Comparison of ENCODE assay signal across 7 mouse cellular contexts in genomic region chr12:73907079-73907672, GRCm38 (mm10). TPM values are rescaled to one million over a fixed set of nuclear protein-coding genes. Genes with fewer than 3 reads are reported as not detected.
A peak's percentile ranks its signal among the peaks of the same experiment; 100 is the strongest.
DNase-seq lines count a peak whose midpoint lies in the region; ATAC-seq and TF ChIP-seq lines count a peak whose summit lies in the region.

No protein-coding gene starts in this region.

- no peaks in the 10 kb centered on the region for H3K27me3 ChIP-seq in lung, postnatal 0 days (replicated peaks; ENCODE audit: insufficient read depth, low read length)
- H3K27me3 ChIP-seq in erythroblast, embryonic 14.5 days (ENCODE audit: control insufficient read depth), result 0 out of 2 replicates have a peak, but pooled peaks cover 5% of the 10 kb centered on the region
- H3K27me3 ChIP-seq in limb, embryonic 15.5 days, result no peaks in the 10 kb centered on the region
- H3K27me3 ChIP-seq in stomach, embryonic 15.5 days (replicated peaks), result no peaks in the 10 kb centered on the region

- H3K4me2 ChIP-seq in lung, postnatal 0 days (replicated peaks; ENCODE audit: low read depth, low read length), result peak overlapping the region; percentile 75
- peak overlapping the region; percentile 50 for H3K4me2 ChIP-seq in limb, embryonic 15.5 days
- peak overlapping the region; percentile 69 for H3K4me2 ChIP-seq in stomach, embryonic 15.5 days

- WGBS in lung, postnatal 0 days, result under 1% methylated on average over 18 of the region's 18 CpGs
- WGBS in limb, embryonic 15.5 days, result under 1% methylated on average over 18 of the region's 18 CpGs
- 2% methylated on average over 18 of the region's 18 CpGs for WGBS in stomach, embryonic 15.5 days

- TF ChIP-seq EP300 in lung, postnatal 0 days (IDR thresholded peaks at IDR 0.05), result no peak

- ATAC-seq in lung, postnatal 0 days, result peak; percentile 82
- no peak for ATAC-seq in limb, embryonic 15.5 days (ENCODE audit: insufficient number of reproducible peaks, low FRiP score, low TSS enrichment, low read depth)
- no peak for ATAC-seq in stomach, embryonic 15.5 days (ENCODE audit: insufficient read depth, low FRiP score, low read depth)

- peaks cover 7% of the 10 kb centered on the region; the same call in 1 of the 2 replicates for H3K4me1 ChIP-seq in lung, postnatal 0 days (ENCODE audit: insufficient read depth, low read depth, low read length)
- peaks cover 21% of the 10 kb centered on the region for H3K4me1 ChIP-seq in erythroblast, embryonic 14.5 days (ENCODE audit: control insufficient read depth)
- H3K4me1 ChIP-seq in limb, embryonic 15.5 days, result peaks cover 8% of the 10 kb centered on the region
- no peaks in the 10 kb centered on the region for H3K4me1 ChIP-seq in stomach, embryonic 15.5 days

- TF ChIP-seq CTCF in lung, postnatal 0 days (IDR thresholded peaks at IDR 0.05), result no peak

- DNase-seq in lung, postnatal 0 days (ENCODE audit: low spot score), result peak; percentile 69
- no peak for DNase-seq in lung, postnatal 14 days
- DNase-seq in cerebellum, postnatal 10 days, result no peak
- DNase-seq in kidney, postnatal 36 days, result no peak

- H3K27ac ChIP-seq in lung, postnatal 0 days (ENCODE audit: low read length), result peak overlapping the region; percentile 99
- H3K27ac ChIP-seq in limb, embryonic 15.5 days, result peak overlapping the region; percentile 100
- H3K27ac ChIP-seq in stomach, embryonic 15.5 days, result peak overlapping the region; percentile 98

- H3K9me3 ChIP-seq in lung, postnatal 0 days (ENCODE audit: low read length), result no peaks in the 10 kb centered on the region
- no peaks in the 10 kb centered on the region for H3K9me3 ChIP-seq in erythroblast, embryonic 14.5 days (ENCODE audit: control insufficient read depth, low read length)
- no peaks in the 10 kb centered on the region for H3K9me3 ChIP-seq in limb, embryonic 15.5 days
- H3K9me3 ChIP-seq in stomach, embryonic 15.5 days, result no peaks in the 10 kb centered on the region

- H3K4me3 ChIP-seq in lung, postnatal 0 days (ENCODE audit: low read depth, low read length), result peak overlapping the region; percentile 100
- peak overlapping the region; percentile 94 for H3K4me3 ChIP-seq in erythroblast, embryonic 14.5 days (replicated peaks)
- H3K4me3 ChIP-seq in limb, embryonic 15.5 days, result peak overlapping the region; percentile 91
- H3K4me3 ChIP-seq in stomach, embryonic 15.5 days (replicated peaks), result peak overlapping the region; percentile 73

- peak overlapping the region; percentile 45 for H3K9ac ChIP-seq in lung, postnatal 0 days (replicated peaks; ENCODE audit: low read depth)
- H3K9ac ChIP-seq in limb, embryonic 15.5 days, result peak overlapping the region; percentile 24; the same call in 1 of the 2 replicates
- peak overlapping the region; percentile 54; the same call in 1 of the 2 replicates for H3K9ac ChIP-seq in stomach, embryonic 15.5 days

- no peaks in the 10 kb centered on the region for H3K36me3 ChIP-seq in lung, postnatal 0 days (ENCODE audit: insufficient read depth, low read length)
- no peaks in the 10 kb centered on the region for H3K36me3 ChIP-seq in erythroblast, embryonic 14.5 days (ENCODE audit: control insufficient read depth)
- H3K36me3 ChIP-seq in limb, embryonic 15.5 days, result no peaks in the 10 kb centered on the region
- H3K36me3 ChIP-seq in stomach, embryonic 15.5 days, result no peaks in the 10 kb centered on the region

RNA-seq across cellular contexts. Expression of gene Hif1a, which starts 6.0 kb away (rescaled TPM):
- 34.6 and 42.7 TPM in 2 replicates for polyA plus RNA-seq in lung, postnatal 0 days (2015; fragmentation: Nextera tagmentation; extraction: Ambion mirVana)
- 0.09 and 0.10 TPM in 2 replicates for polyA plus RNA-seq in erythroblast, embryonic 14.5 days (2012)
- 93.8 and 101 TPM in 2 replicates for polyA plus RNA-seq in limb, embryonic 15.5 days (2015; fragmentation: Nextera tagmentation; extraction: Ambion mirVana)
- polyA plus RNA-seq in stomach, embryonic 15.5 days (2015; fragmentation: Nextera tagmentation; extraction: Ambion mirVana), result 65.3 and 67.4 TPM in 2 replicates

RNA-seq across cellular contexts. Expression of gene Gm49321, which starts 30.3 kb away (rescaled TPM):
- 4.3 and 7.2 TPM in 2 replicates for polyA plus RNA-seq in lung, postnatal 0 days (2015; fragmentation: Nextera tagmentation; extraction: Ambion mirVana)
- not detected in 2 replicates for polyA plus RNA-seq in erythroblast, embryonic 14.5 days (2012)
- 14.7 and 14.8 TPM in 2 replicates for polyA plus RNA-seq in limb, embryonic 15.5 days (2015; fragmentation: Nextera tagmentation; extraction: Ambion mirVana)
- 11.0 and 11.2 TPM in 2 replicates for polyA plus RNA-seq in stomach, embryonic 15.5 days (2015; fragmentation: Nextera tagmentation; extraction: Ambion mirVana)

RNA-seq across cellular contexts. Expression of gene Snapc1, which starts 57.1 kb away (rescaled TPM):
- polyA plus RNA-seq in lung, postnatal 0 days (2015; fragmentation: Nextera tagmentation; extraction: Ambion mirVana), result 9.1 and 9.2 TPM in 2 replicates
- polyA plus RNA-seq in erythroblast, embryonic 14.5 days (2012), result 0.18 TPM in 1 of 2 replicates, not detected in the other
- 16.2 and 21.7 TPM in 2 replicates for polyA plus RNA-seq in limb, embryonic 15.5 days (2015; fragmentation: Nextera tagmentation; extraction: Ambion mirVana)
- polyA plus RNA-seq in stomach, embryonic 15.5 days (2015; fragmentation: Nextera tagmentation; extraction: Ambion mirVana), result 16.5 and 16.7 TPM in 2 replicates

Comparison
In these comparisons a context has a peak if more than half of its experiments do, and no peak if none do; other contexts are left out.
1. RNA of gene Hif1a, which starts 6.0 kb away (polyA plus RNA-seq): 93.8 to 101 TPM in limb, embryonic 15.5 days, 65.3 to 67.4 TPM in stomach, embryonic 15.5 days and 34.6 to 42.7 TPM in lung, postnatal 0 days; 0.09 to 0.10 TPM in erythroblast, embryonic 14.5 days; every median in the first group is over 10 times any median in the second.
2. Peak in every context shown above with its lines, with median percentiles within 50 percentile points of each other: H3K27ac ChIP-seq, H3K4me2 ChIP-seq, H3K4me3 ChIP-seq and H3K9ac ChIP-seq.